16 mouse cellular contexts compared by ENCODE assay signal in genomic region chr6:128440238-128440637, GRCm38 (mm10). TPM values are rescaled to one million over a fixed set of nuclear protein-coding genes. Genes with fewer than 3 reads are reported as not detected.
DNase-seq lines count a peak whose midpoint lies in the region; ATAC-seq and TF ChIP-seq lines count a peak whose summit lies in the region.
"Had no signal": no experiment of that assay in that cellular context is flagged by ENCODE, and none has a peak within 500 bp of the region (broad histone marks: within the 10 kb centered on the region; RNA-seq: fewer than 3 reads in every experiment).

No protein-coding gene starts in this region.

- 71% methylated on average over 2 of the region's 2 CpGs for WGBS in liver, embryonic 14.5 days (ENCODE audit: insufficient replicate concordance)

- TF ChIP-seq POLR2A in MEL (IDR thresholded peaks at IDR 0.05; ENCODE audit: control insufficient read depth in 1 of 2, insufficient read depth in 1 of 2, low read depth in 1 of 2, low read length in 2 of 2, poor library complexity in 1 of 2): no peak

- no peaks in the 10 kb centered on the region for H3K9me3 ChIP-seq in MEL (replicated peaks; ENCODE audit: insufficient read depth, low read length)
- no peaks in the 10 kb centered on the region for H3K9me3 ChIP-seq in liver, embryonic 14.5 days (ENCODE audit: control insufficient read depth, low read length)
- H3K9me3 ChIP-seq: embryonic facial prominence, embryonic 10.5 days; heart, embryonic 13.5 days; hindbrain, embryonic 10.5 days had no signal

- ATAC-seq in liver, embryonic 14.5 days (ENCODE audit: insufficient read depth): no peak
- ATAC-seq in inflammation-experienced regulatory T-cells, adult 6 months: no peak

- peaks cover 2 to 16% of the 10 kb centered on the region in 2 experiments for H3K36me3 ChIP-seq in MEL (ENCODE audit: control insufficient read depth in 1 of 2, insufficient read depth in 2 of 2, low read length in 2 of 2)
- peaks cover 10% of the 10 kb centered on the region for H3K36me3 ChIP-seq in liver, embryonic 14.5 days (replicated peaks; ENCODE audit: control insufficient read depth, insufficient read depth, low read depth)

- no peaks in the 10 kb centered on the region for H3K27me3 ChIP-seq in MEL (ENCODE audit: control insufficient read depth in 1 of 2, insufficient read depth in 2 of 2, low read length in 2 of 2)
- no peaks in the 10 kb centered on the region for H3K27me3 ChIP-seq in liver, embryonic 14.5 days (ENCODE audit: control insufficient read depth, insufficient read depth, low read length)

- peak; percentile 40 for TF ChIP-seq CTCF in layer of hippocampus, adult 2 months (conservative IDR thresholded peaks at IDR 0.05)
- peak; percentile 32 to 44 (median 41); a peak in 5 of 6 replicates for TF ChIP-seq CTCF in MEL (IDR thresholded peaks at IDR 0.05 in 2 of 3, conservative IDR thresholded peaks at IDR 0.05 in 1 of 3; ENCODE audit: control insufficient read depth in 1 of 3, insufficient read depth in 1 of 3, low read depth in 2 of 3, low read length in 3 of 3, poor library complexity in 1 of 3, severe bottlenecking in 1 of 3)
- TF ChIP-seq CTCF in liver, embryonic 14.5 days (IDR thresholded peaks at IDR 0.05; ENCODE audit: low read depth): peak; percentile 55

- TF ChIP-seq RAD21 in MEL (IDR thresholded peaks at IDR 0.05; ENCODE audit: low read depth, low read length): no peak

- H3K4me2 ChIP-seq in liver, embryonic 14.5 days (ENCODE audit: low read depth): no peak overlapping the region

- DNase-seq in layer of hippocampus, adult 2 months (ENCODE audit: low spot score in 2 of 2): no peak
- no peak for DNase-seq in layer of hippocampus, postnatal 10 days (ENCODE audit: low spot score in 2 of 2)
- DNase-seq in A20 (ENCODE audit: low read depth, low spot score) (peak; percentile 49), MEL (ENCODE audit: low read depth, low spot score) (peak; percentile 60)
- no peak for DNase-seq in liver, embryonic 14.5 days (ENCODE audit: low read depth in 3 of 3, low spot score in 3 of 3)
- DNase-seq in cerebellum, adult 18-20 months: no peak
- no peak for DNase-seq in left cerebral cortex, adult 11 months (ENCODE audit: low spot score)
- DNase-seq: cerebellum, adult 8-10 months; gastrocnemius, postnatal 25 days; kidney, adult 8-10 months; lung, adult 18-20 months; thymus, postnatal 36 days had no signal

- no peak overlapping the region for H3K4me3 ChIP-seq in layer of hippocampus, adult 2 months
- H3K4me3 ChIP-seq in MEL (ENCODE audit: control insufficient read depth in 1 of 2, insufficient read depth in 1 of 2, low read depth in 2 of 2, low read length in 2 of 2): no peak overlapping the region
- no peak overlapping the region for H3K4me3 ChIP-seq in liver, embryonic 14.5 days (ENCODE audit: insufficient read depth in 1 of 2, low read depth in 2 of 2, low read length in 2 of 2)
- H3K4me3 ChIP-seq: embryonic facial prominence, embryonic 10.5 days; heart, embryonic 13.5 days; hindbrain, embryonic 10.5 days had no signal

- H3K27ac ChIP-seq in layer of hippocampus, adult 2 months: no peak overlapping the region
- H3K27ac ChIP-seq in MEL (ENCODE audit: control insufficient read depth, low read depth, low read length): no peak overlapping the region
- H3K27ac ChIP-seq in liver, embryonic 14.5 days: no peak overlapping the region; the same call in 1 of the 2 replicates
- H3K27ac ChIP-seq: embryonic facial prominence, embryonic 10.5 days; heart, embryonic 13.5 days; hindbrain, embryonic 10.5 days had no signal

- TF ChIP-seq EP300 in MEL (IDR thresholded peaks at IDR 0.05; ENCODE audit: low read depth in 1 of 2, low read length in 2 of 2): no peak
- peak; percentile 46; the same call in 1 of the 2 replicates for TF ChIP-seq EP300 in liver, embryonic 14.5 days (IDR thresholded peaks at IDR 0.05; ENCODE audit: low read depth)

- H3K9ac ChIP-seq in MEL (ENCODE audit: control insufficient read depth, low read depth, low read length, poor library complexity, severe bottlenecking): no peak overlapping the region
- H3K9ac ChIP-seq in liver, embryonic 14.5 days (replicated peaks): no peak overlapping the region
- H3K9ac ChIP-seq: heart, embryonic 13.5 days had no signal

- peaks cover 12 to 16% of the 10 kb centered on the region in 2 experiments for H3K4me1 ChIP-seq in MEL (ENCODE audit: control insufficient read depth in 1 of 2, insufficient read depth in 2 of 2, low read length in 2 of 2)
- peaks cover 18 to 24% of the 10 kb centered on the region in 2 experiments for H3K4me1 ChIP-seq in liver, embryonic 14.5 days (replicated peaks; ENCODE audit: control insufficient read depth in 2 of 2, insufficient read depth in 2 of 2, low read length in 1 of 2)

- peaks cover 19% of the 10 kb centered on the region for H3K79me2 ChIP-seq in MEL (ENCODE audit: control insufficient read depth, insufficient read depth, low read length, poor library complexity)

TF ChIP-seq in MEL, 35 proteins besides CTCF, POLR2A, EP300 and RAD21:
- TF ChIP-seq NELFE (IDR thresholded peaks at IDR 0.05; ENCODE audit: low read depth, low read length) (no peak), ZKSCAN1 (IDR thresholded peaks at IDR 0.05; ENCODE audit: low read depth, low read length) (no peak), ZC3H11A (IDR thresholded peaks at IDR 0.05; ENCODE audit: low read depth, low read length) (no peak), MAFK (IDR thresholded peaks at IDR 0.05; ENCODE audit: borderline replicate concordance, low read depth, low read length) (no peak), SMC3 (IDR thresholded peaks at IDR 0.05; ENCODE audit: low read depth, low read length) (0 out of 2 replicates have a peak, but pooled peaks have one; percentile 7), GABPA (IDR thresholded peaks at IDR 0.05; ENCODE audit: low read depth, low read length) (no peak), ELF1 (IDR thresholded peaks at IDR 0.05; ENCODE audit: low read depth, low read length) (no peak), MYB (IDR thresholded peaks at IDR 0.05; ENCODE audit: low read depth, low read length) (no peak), TCF12 (IDR thresholded peaks at IDR 0.05; ENCODE audit: low read depth, low read length) (no peak), KAT2A (conservative IDR thresholded peaks at IDR 0.05; ENCODE audit: low read depth, low read length) (no peak), MAZ (IDR thresholded peaks at IDR 0.05; ENCODE audit: low read depth, low read length) (no peak), ETS1 (IDR thresholded peaks at IDR 0.05; ENCODE audit: low read depth, low read length) (0 out of 2 replicates have a peak, but pooled peaks have one; percentile 6), SIN3A (IDR thresholded peaks at IDR 0.05; ENCODE audit: low read length) (no peak), BHLHE40 (IDR thresholded peaks at IDR 0.05; ENCODE audit: borderline replicate concordance, low read depth, low read length) (no peak), TAL1 (IDR thresholded peaks at IDR 0.05; ENCODE audit: low read length) (no peak)

RNA-seq across cellular contexts. Expression of gene Fkbp4, which starts 1.8 kb away (rescaled TPM):
- 100 to 1,000 TPM; 105 to 115 TPM for total RNA-seq in layer of hippocampus, adult 2 months (2021)
- total RNA-seq in layer of hippocampus, postnatal 10 days (2021): 100 to 1,000 TPM; 117 to 118 TPM
- 332 and 333 TPM in 2 replicates for total RNA-seq in MEL (2012; rRNA removed)
- 100 to 1,000 TPM; 426 to 934 TPM for polyA plus RNA-seq in MEL (2012; ENCODE audit: insufficient read depth in 1 of 2, insufficient read length in 2 of 2, low read depth in 1 of 2, low replicate concordance in 2 of 2, missing spikeins in 1 of 2)
- 86.7 and 121 TPM in 2 replicates for polyA plus RNA-seq in liver, embryonic 14.5 days (2012; rRNA removed)
- 158 and 179 TPM in 2 replicates for polyA plus RNA-seq in liver, embryonic 14.5 days (2014; fragmentation: Nextera tagmentation; extraction: Ambion mirVana)
- 10 to 100 TPM; 52.8 to 67.1 (median 65.9) TPM for polyA plus RNA-seq in inflammation-experienced regulatory T-cells, adult 6 months (2017; shearing (Covaris generic))

RNA-seq across cellular contexts. Expression of gene Itfg2, which starts 15.5 kb away (rescaled TPM):
- 10 to 100 TPM; 23.8 to 28.6 TPM for total RNA-seq in layer of hippocampus, adult 2 months (2021)
- 10 to 100 TPM; 21.9 to 23.8 TPM for total RNA-seq in layer of hippocampus, postnatal 10 days (2021)
- total RNA-seq in MEL (2012; rRNA removed): 16.6 and 17.8 TPM in 2 replicates
- polyA plus RNA-seq in MEL (2012; ENCODE audit: insufficient read depth in 1 of 2, insufficient read length in 2 of 2, low read depth in 1 of 2, low replicate concordance in 2 of 2, missing spikeins in 1 of 2): 10 to 100 TPM in 1 of 2 experiments, not detected in 1; 44.8 TPM
- polyA plus RNA-seq in liver, embryonic 14.5 days (2012; rRNA removed): 9.4 and 9.8 TPM in 2 replicates
- polyA plus RNA-seq in liver, embryonic 14.5 days (2014; fragmentation: Nextera tagmentation; extraction: Ambion mirVana): 8.7 and 11.9 TPM in 2 replicates
- polyA plus RNA-seq in inflammation-experienced regulatory T-cells, adult 6 months (2017; shearing (Covaris generic)): 10 to 100 TPM; 15.7 to 21.1 (median 19.7) TPM

RNA-seq across cellular contexts. Expression of gene Nrip2, which starts 41.1 kb away (rescaled TPM):
- total RNA-seq in layer of hippocampus, adult 2 months (2021): 10 to 100 TPM; 18.4 to 20.3 TPM
- total RNA-seq in layer of hippocampus, postnatal 10 days (2021): 1 to 10 TPM; 5.2 to 5.3 TPM
- 0.04 TPM in 1 of 2 replicates, not detected in the other for total RNA-seq in MEL (2012; rRNA removed)
- under 1 TPM in 1 of 2 experiments, not detected in 1; 0.86 TPM for polyA plus RNA-seq in MEL (2012; ENCODE audit: insufficient read depth in 1 of 2, insufficient read length in 2 of 2, low read depth in 1 of 2, low replicate concordance in 2 of 2, missing spikeins in 1 of 2)
- polyA plus RNA-seq in liver, embryonic 14.5 days (2012; rRNA removed): 0.70 and 0.95 TPM in 2 replicates
- 1.3 and 1.5 TPM in 2 replicates for polyA plus RNA-seq in liver, embryonic 14.5 days (2014; fragmentation: Nextera tagmentation; extraction: Ambion mirVana)
- 1 to 10 TPM; 2.4 to 7.5 (median 4.2) TPM for polyA plus RNA-seq in inflammation-experienced regulatory T-cells, adult 6 months (2017; shearing (Covaris generic))

Comparison
In these comparisons a context has a peak if more than half of its experiments do, and no peak if none do; other contexts are left out.
1. DNase-seq: peak in A20 (single experiment) and MEL (single experiment); none in layer of hippocampus, adult 2 months (0 of 2), layer of hippocampus, postnatal 10 days (0 of 2), liver, embryonic 14.5 days (0 of 3), cerebellum, adult 18-20 months (0 of 2) and left cerebral cortex, adult 11 months (single experiment).
2. Peak in every context shown above with its lines, with median percentiles within 50 percentile points of each other: CTCF ChIP-seq.